Mouse (Mus musculus) cerebellum, adult 2 months (tissue): ENCODE data around the gene Gm21992.

Experiments used
- CTCF ChIP-seq: fragments of 200-500 bp; IDR thresholded peaks from 2 replicates; pipeline ENCODE4 v1.5.1; 2011; ENCODE audit warnings: low read depth, mild to moderate bottlenecking, control low read depth, low read length, moderate library complexity, borderline replicate concordance; ENCODE audit not compliant: insufficient read depth
- POLR2A ChIP-seq: fragments of 200-500 bp; IDR thresholded peaks from 2 replicates; pipeline ENCODE4 v1.6.1; 2011; ENCODE audit warnings: low read length, control low read depth, borderline replicate concordance; ENCODE audit not compliant: insufficient read depth

DNA sequence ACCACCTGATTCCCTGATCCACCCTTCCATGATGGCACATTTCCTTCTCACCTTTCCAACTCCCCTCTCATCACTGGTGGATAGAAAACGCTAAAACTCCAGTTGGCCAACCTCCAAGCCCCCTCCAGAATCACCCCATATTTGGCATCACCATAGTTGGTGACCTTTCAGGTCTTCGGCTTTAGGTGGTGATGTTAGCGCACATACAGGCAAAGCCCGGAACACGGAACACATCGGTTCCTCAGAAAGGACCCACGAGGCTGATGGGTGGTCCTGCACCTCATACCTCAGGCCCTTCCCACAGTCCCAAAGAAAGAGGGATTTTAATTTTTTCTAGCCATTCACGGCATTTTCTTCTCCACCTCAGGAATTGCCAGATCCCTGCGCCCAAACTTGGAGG lies 113.7 kb downstream of the Gm21992 start:
- TF ChIP-seq CTCF (no peak), POLR2A (no peak)
